Mouse (Mus musculus) embryonic fibroblast, embryonic 13.5 days (primary cell): ENCODE measurements around the gene Nelfb.

ENCODE experiments used
- CTCF ChIP-seq: IDR thresholded peaks from 2 replicates; pipeline ENCODE4 v1.5.1; 2011; ENCODE audit warnings: mild to moderate bottlenecking, control low read depth, low read length, moderate library complexity, borderline replicate concordance; ENCODE audit not compliant: insufficient read depth
- POLR2A ChIP-seq: IDR thresholded peaks from 2 replicates; pipeline ENCODE4 v1.6.1; 2011; ENCODE audit warnings: low read depth, mild to moderate bottlenecking, control low read depth, low read length, moderate library complexity

GRCm38 (mm10) chr2:25186575-25186930, 24.7 kb downstream of the Nelfb start:
- no peak for TF ChIP-seq CTCF
- no peak for TF ChIP-seq POLR2A
